Mouse (Mus musculus) CH12.LX (cell line): Measurements from ENCODE around the gene Rbbp8nl. TPM values are rescaled to one million over a fixed set of nuclear protein-coding genes. Genes with fewer than 3 reads are reported as not detected.

Experiments used
- DNase-seq: peaks from one replicate; pipeline ENCODE4 v3.0.0-alpha.2; 2013; ENCODE audit errors: extremely low read depth
- H3K27ac ChIP-seq: 2 replicates; pipeline ENCODE4 v1.5.1; 2012; ENCODE audit warnings: low read depth, mild to moderate bottlenecking, control low read depth, moderate library complexity; ENCODE audit not compliant: insufficient read depth
- H3K27me3 ChIP-seq: replicated peaks from 2 replicates; pipeline ENCODE3; 2012; ENCODE audit warnings: inconsistent platforms
- H3K36me3 ChIP-seq, 2 experiments: replicated peaks in 1 of 2; 2 replicates each; pipeline versions ENCODE3 to v1.6.1; 2012; ENCODE audit warnings: inconsistent platforms in 1 of 2, low read length in 1 of 2, mild to moderate bottlenecking in 1 of 2, mixed read lengths in 1 of 2, moderate library complexity in 1 of 2; ENCODE audit not compliant: control insufficient read depth in 1 of 2, insufficient read depth in 1 of 2
- H3K4me1 ChIP-seq, 2 experiments: 2 replicates each; pipeline ENCODE4 v1.6.1; 2012; ENCODE audit warnings: inconsistent platforms in 1 of 2, moderate library complexity in 1 of 2; ENCODE audit not compliant: insufficient read depth in 2 of 2, control insufficient read depth in 1 of 2
- H3K4me2 ChIP-seq: 2 replicates; pipeline ENCODE4 v1.6.1; 2012; ENCODE audit warnings: low read depth, mild to moderate bottlenecking, control low read depth; ENCODE audit not compliant: poor library complexity, insufficient read depth, severe bottlenecking
- H3K4me3 ChIP-seq, 3 experiments: fragments of 150-350 bp in 1 of 3; sonication (generic) in 1 of 3; replicated peaks in 1 of 3; 2 replicates each; pipeline versions ENCODE3 to v1.5.1; 2011 to 2012; ENCODE audit warnings: low read depth in 2 of 3, low read length in 2 of 3, mild to moderate bottlenecking in 2 of 3, moderate library complexity in 2 of 3, control low read depth in 1 of 3, improper control_type of control experiment in 1 of 3, inconsistent platforms in 1 of 3, mixed read lengths in 1 of 3; ENCODE audit not compliant: poor library complexity in 1 of 3
- H3K79me2 ChIP-seq: replicated peaks from 2 replicates; pipeline ENCODE4 v1.6.1; 2012; ENCODE audit warnings: mild to moderate bottlenecking, moderate library complexity; ENCODE audit not compliant: control insufficient read depth, poor library complexity, insufficient read depth, severe bottlenecking; ENCODE audit errors: extremely low read depth
- H3K9ac ChIP-seq: 2 replicates; pipeline ENCODE4 v1.6.1; 2012; ENCODE audit warnings: low read depth, mild to moderate bottlenecking, control low read depth, moderate library complexity; ENCODE audit not compliant: insufficient read depth
- H3K9me3 ChIP-seq: replicated peaks from 2 replicates; pipeline ENCODE3; 2012; ENCODE audit warnings: low read length, inconsistent platforms, mixed read lengths
- BHLHE40 ChIP-seq: IDR thresholded peaks from 2 replicates; pipeline ENCODE4 v1.6.1; 2011; ENCODE audit warnings: mild to moderate bottlenecking, low read depth, low read length, improper control_type of control experiment
- CTCF ChIP-seq, 2 experiments: IDR thresholded peaks in 1 of 2; conservative IDR thresholded peaks in 1 of 2; 2 replicates each; pipeline ENCODE4 v1.5.1; 2011 to 2012; ENCODE audit warnings: low read depth in 2 of 2, low read length in 2 of 2, improper control_type of control experiment in 1 of 2, inconsistent platforms in 1 of 2, mild to moderate bottlenecking in 1 of 2, moderate library complexity in 1 of 2
- EP300 ChIP-seq: IDR thresholded peaks from 2 replicates; pipeline ENCODE4 v1.6.1; 2011; ENCODE audit warnings: low read length, improper control_type of control experiment
- GABPA ChIP-seq: IDR thresholded peaks from 2 replicates; pipeline ENCODE4 v1.6.1; 2012; ENCODE audit warnings: low read depth, low read length, improper control_type of control experiment, inconsistent platforms; ENCODE audit not compliant: insufficient replicate concordance
- IRF4 ChIP-seq: IDR thresholded peaks from 2 replicates; pipeline ENCODE4 v1.6.1; 2014; ENCODE audit warnings: low read depth, mild to moderate bottlenecking, inconsistent platforms, low read length, improper control_type of control experiment
- KAT2A ChIP-seq: IDR thresholded peaks from 2 replicates; pipeline ENCODE4 v1.6.1; 2012; ENCODE audit warnings: low read length, improper control_type of control experiment, inconsistent platforms; ENCODE audit not compliant: insufficient replicate concordance
- MAFK ChIP-seq: IDR thresholded peaks from 2 replicates; pipeline ENCODE4 v1.6.1; 2011; ENCODE audit warnings: low read length, improper control_type of control experiment; ENCODE audit not compliant: insufficient replicate concordance
- MAX ChIP-seq: IDR thresholded peaks from 2 replicates; pipeline ENCODE4 v1.6.1; 2011; ENCODE audit warnings: low read length, improper control_type of control experiment
- MAZ ChIP-seq: IDR thresholded peaks from 2 replicates; pipeline ENCODE4 v1.6.1; 2012; ENCODE audit warnings: low read depth, mild to moderate bottlenecking, inconsistent platforms, low read length, improper control_type of control experiment, moderate library complexity
- MYC ChIP-seq: IDR thresholded peaks from 2 replicates; pipeline ENCODE4 v1.6.1; 2011; ENCODE audit warnings: low read depth, mild to moderate bottlenecking, improper control_type of control experiment, low read length
- PAX5 ChIP-seq: IDR thresholded peaks from 2 replicates; pipeline ENCODE4 v1.6.1; 2012; ENCODE audit warnings: low read length, inconsistent platforms, mixed read lengths
- POLR2A ChIP-seq: IDR thresholded peaks from 2 replicates; pipeline ENCODE4 v1.6.1; 2011; ENCODE audit warnings: low read depth, mild to moderate bottlenecking, improper control_type of control experiment, low read length
- RAD21 ChIP-seq: IDR thresholded peaks from 2 replicates; pipeline ENCODE4 v1.6.1; 2011; ENCODE audit warnings: low read depth, mild to moderate bottlenecking, low read length, improper control_type of control experiment, moderate library complexity
- RCOR1 ChIP-seq: conservative IDR thresholded peaks from 2 replicates; pipeline ENCODE4 v1.6.1; 2012; ENCODE audit warnings: low read depth, mild to moderate bottlenecking, inconsistent platforms, low read length, improper control_type of control experiment
- TCF12 ChIP-seq: IDR thresholded peaks from 2 replicates; pipeline ENCODE4 v1.6.1; 2014; ENCODE audit warnings: low read depth, mild to moderate bottlenecking, inconsistent platforms, low read length, improper control_type of control experiment
- UBTF ChIP-seq: IDR thresholded peaks from 2 replicates; pipeline ENCODE4 v1.6.1; 2012; ENCODE audit warnings: low read depth, mild to moderate bottlenecking, inconsistent platforms, low read length, improper control_type of control experiment, moderate library complexity
- USF1 ChIP-seq: IDR thresholded peaks from 2 replicates; pipeline ENCODE4 v1.6.1; 2014; ENCODE audit warnings: low read depth, mild to moderate bottlenecking, inconsistent platforms, low read length, improper control_type of control experiment
- USF2 ChIP-seq: conservative IDR thresholded peaks from 2 replicates; pipeline ENCODE4 v1.6.1; 2011; ENCODE audit warnings: low read depth, low read length, improper control_type of control experiment
- ZC3H11A ChIP-seq: IDR thresholded peaks from 2 replicates; pipeline ENCODE4 v1.6.1; 2012; ENCODE audit warnings: low read depth, mild to moderate bottlenecking, inconsistent platforms, low read length, improper control_type of control experiment
- ZMIZ1 ChIP-seq: IDR thresholded peaks from 2 replicates; pipeline ENCODE4 v1.6.1; 2012; ENCODE audit warnings: low read depth, mild to moderate bottlenecking, inconsistent platforms, low read length, improper control_type of control experiment
- dilution Hi-C: fragments of 300-500 bp; cut with MboI; formaldehyde crosslinking; loops from 2 replicates; pipeline ENCODE4 v1.14.3; 2020; ENCODE audit warnings: low sequenced_read_pairs; ENCODE audit not compliant: extremely low pct_unique_long_range_greater_than_20kb, extremely low pct_ligation_motif_present
- in situ Hi-C: fragments of 300-500 bp; cut with MboI; formaldehyde crosslinking; loops from 3 replicates; pipeline ENCODE4 v1.14.3; 2019; ENCODE audit warnings: low sequenced_read_pairs, low pct_ligation_motif_present, low pct_unique_long_range_greater_than_20kb, mixed read lengths
- polyA plus RNA-seq: library from polyadenylated mRNA; unstranded; fragments of >175 nt; gene quantifications from 2 replicates; pipeline ENCODE4 v1.2.1, GENCODE M21; 2012; ENCODE audit warnings: low read depth; ENCODE audit not compliant: insufficient read length
- total RNA-seq, 2 experiments: library from RNA; depleted of rRNA; stranded (reverse); fragments of 300-350 nt in 1 of 2; fragments of >200 nt in 1 of 2; gene quantifications; 2 replicates each; pipeline ENCODE4 v1.2.3; 2012 to 2014

The Rbbp8nl gene
- not detected in 2 replicates for total RNA-seq (2012; rRNA removed)
- total RNA-seq (2014; rRNA removed), result not detected in 2 replicates
- polyA plus RNA-seq, result not detected in 2 replicates

DNA sequence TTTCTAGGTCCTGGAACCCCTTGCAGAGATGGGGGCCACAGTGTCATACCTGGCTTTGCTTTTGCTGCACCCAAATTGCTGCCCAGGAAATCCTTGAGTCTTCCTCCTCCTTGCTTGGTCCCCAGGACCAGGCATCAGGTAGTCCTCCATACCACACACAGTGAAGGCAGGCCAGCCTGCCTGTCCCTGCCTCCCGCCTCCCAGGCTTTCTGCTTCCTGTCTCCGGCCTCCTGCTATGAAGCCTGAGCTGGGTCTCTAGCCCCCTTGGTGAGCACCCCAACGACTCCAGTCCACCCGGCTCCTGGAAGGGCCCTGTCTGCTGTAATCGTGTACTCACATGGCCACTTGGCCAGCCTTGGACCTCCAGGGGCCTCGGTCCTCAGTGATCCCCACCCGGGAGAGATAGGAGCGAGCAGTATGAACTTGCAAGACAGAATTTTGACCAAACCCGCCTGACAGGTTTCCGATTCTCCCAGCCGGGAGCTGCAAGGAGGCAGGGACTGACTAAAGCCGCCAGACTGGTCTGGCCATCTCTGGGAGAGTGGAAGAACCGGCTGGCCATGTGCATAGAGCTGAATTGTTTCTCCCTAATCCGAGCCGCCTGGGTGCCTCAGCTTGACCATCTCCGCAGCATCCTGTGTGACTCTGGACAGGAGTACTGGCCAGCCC, at the start of gene Rbbp8nl:
Rbbp8nl (minus strand) TSS at position 440 of the 669 bp plus-strand sequence.
- H3K9ac ChIP-seq, result no peak within 1 kb of the TSS
- no peaks in the 10 kb centered on the region for H3K79me2 ChIP-seq
- no peaks in the 10 kb centered on the region for H3K9me3 ChIP-seq
- H3K36me3 ChIP-seq, result no peaks in the 10 kb centered on the region
- DNase-seq, result no peak
- H3K27ac ChIP-seq, result no peak within 1 kb of the TSS
- no peaks in the 10 kb centered on the region; a peak in 1 of 4 replicates for H3K4me1 ChIP-seq
- dilution Hi-C loops (no loop called here), in situ Hi-C loops (loop anchor here (10.0 kb wide), 1 partner anchor 145 kb away; no protein-coding TSS in a partner anchor)
- peaks cover 77% of the 10 kb centered on the region for H3K27me3 ChIP-seq
- H3K4me2 ChIP-seq, result no peak within 1 kb of the TSS
- no peak for TF ChIP-seq KAT2A
- TF ChIP-seq CTCF (conservative IDR thresholded peaks at IDR 0.05 in 1 of 2, IDR thresholded peaks at IDR 0.05 in 1 of 2; ENCODE audit: low read depth in 2 of 2, low read length in 2 of 2), result no peak
- no peak for TF ChIP-seq BHLHE40
- TF ChIP-seq MAX, result no peak
- TF ChIP-seq USF1, result no peak
- TF ChIP-seq GABPA, result no peak
- TF ChIP-seq MYC, result no peak
- TF ChIP-seq TCF12, result no peak
- TF ChIP-seq RCOR1, result no peak
- H3K4me3 ChIP-seq, result no peak within 1 kb of the TSS

DNA sequence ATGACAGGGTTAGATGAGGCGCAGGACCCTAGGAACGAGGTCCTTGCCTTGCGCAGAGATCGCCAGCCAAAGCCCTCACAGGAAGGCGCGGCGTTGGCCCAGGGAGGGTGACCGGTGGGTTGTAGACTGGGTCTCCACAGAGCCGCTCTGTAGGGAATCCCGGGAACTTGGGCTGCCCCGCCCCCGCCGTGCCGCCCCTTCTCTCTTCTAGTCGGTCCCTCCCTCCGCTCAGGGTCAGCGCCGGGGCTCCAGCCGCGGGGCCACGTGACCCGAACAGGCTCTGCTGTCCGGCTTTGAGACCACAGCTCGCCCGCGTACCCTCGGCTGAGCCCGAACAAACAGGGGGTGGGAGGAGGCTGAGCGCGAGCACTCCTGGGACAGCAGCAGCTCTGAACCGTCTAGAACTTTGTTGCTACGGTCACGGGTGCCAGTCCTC, 44.9 kb upstream of the Rbbp8nl start, which contains the start of gene Gata5:
Gata5 (minus strand) TSS at position 149 of the 436 bp plus-strand sequence.
- H3K4me2 ChIP-seq, result no peak within 1 kb of the TSS
- no peaks in the 10 kb centered on the region for H3K9me3 ChIP-seq
- H3K4me1 ChIP-seq, result no peaks in the 10 kb centered on the region
- no peak within 1 kb of the TSS for H3K27ac ChIP-seq
- peaks cover 80% of the 10 kb centered on the region for H3K27me3 ChIP-seq
- H3K9ac ChIP-seq, result no peak within 1 kb of the TSS
- H3K4me3 ChIP-seq, result no peak within 1 kb of the TSS
- dilution Hi-C loops, result no loop called here
- DNase-seq, result no peak
- in situ Hi-C loops, result no loop called here
- H3K79me2 ChIP-seq, result no peaks in the 10 kb centered on the region
- H3K36me3 ChIP-seq, result no peaks in the 10 kb centered on the region
- TF ChIP-seq EP300 (no peak), RAD21 (no peak), IRF4 (no peak), KAT2A (no peak), USF1 (no peak), UBTF (no peak), POLR2A (no peak), MAFK (no peak), BHLHE40 (no peak), PAX5 (no peak), ZMIZ1 (no peak), USF2 (no peak), ZC3H11A (no peak), MAZ (no peak), GABPA (no peak)
